Mouse (Mus musculus) adrenal gland, adult 18-20 months (tissue): Measurements from ENCODE around the gene Ildr2. TPM values are rescaled to one million over a fixed set of nuclear protein-coding genes. Genes with fewer than 3 reads are reported as not detected.

Experiments used
- DNase-seq, 2 experiments: peaks; one replicate each; pipeline ENCODE4 v3.0.0; 2021 to 2022; ENCODE audit warnings: low spot score in 2 of 2
- total RNA-seq, 2 experiments: library from RNA; stranded (reverse); gene quantifications; 1 replicate in 1 of 2; 2 replicates in 1 of 2; pipeline ENCODE4 v1.2.3; 2021

The Ildr2 gene
- total RNA-seq, 2 experiments from 2014 or later = 4.1 to 7.5 TPM

DNA sequence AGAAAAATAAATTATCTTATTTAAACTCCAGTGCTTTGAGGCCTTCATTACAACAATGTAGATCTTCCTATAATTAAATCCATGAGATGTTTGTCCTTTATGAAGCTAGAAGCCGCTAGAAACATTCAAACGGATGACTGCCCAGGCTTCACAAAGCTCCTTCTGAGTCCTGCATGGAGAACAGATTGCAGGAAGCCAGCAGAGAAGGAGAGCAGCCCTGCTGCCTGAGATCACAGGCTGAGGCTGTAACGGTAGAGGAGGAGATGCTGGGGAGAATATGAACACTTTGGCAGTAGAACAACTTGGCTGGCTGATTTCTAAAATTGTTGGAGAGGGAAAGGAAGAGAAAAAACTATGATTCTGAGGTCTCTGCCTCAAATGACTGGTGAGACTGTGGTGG lies 76.8 kb downstream of the Ildr2 start:
- DNase-seq = no peak

DNA sequence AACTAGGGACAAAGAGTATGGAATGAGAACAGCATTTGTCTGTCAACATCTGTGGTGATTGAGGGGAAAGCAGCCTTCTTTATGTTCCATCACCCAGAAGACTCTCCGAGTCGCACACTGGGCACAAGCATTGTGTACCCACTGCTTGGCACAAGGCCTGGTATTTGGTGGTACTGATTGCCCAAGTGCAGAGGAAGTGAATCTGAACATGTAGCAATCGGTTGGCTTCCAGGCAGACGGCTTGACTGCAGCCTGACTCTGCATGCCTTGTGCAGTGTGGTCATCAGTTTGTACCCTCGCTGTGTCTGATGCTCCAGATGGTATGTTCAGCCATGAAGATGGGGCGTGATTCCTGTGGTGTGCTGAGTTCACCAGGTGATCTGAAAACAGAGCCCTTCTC lies 85.2 kb downstream of the Ildr2 start:
- peak in 1 of 2 experiments; percentile 21 for DNase-seq

DNA sequence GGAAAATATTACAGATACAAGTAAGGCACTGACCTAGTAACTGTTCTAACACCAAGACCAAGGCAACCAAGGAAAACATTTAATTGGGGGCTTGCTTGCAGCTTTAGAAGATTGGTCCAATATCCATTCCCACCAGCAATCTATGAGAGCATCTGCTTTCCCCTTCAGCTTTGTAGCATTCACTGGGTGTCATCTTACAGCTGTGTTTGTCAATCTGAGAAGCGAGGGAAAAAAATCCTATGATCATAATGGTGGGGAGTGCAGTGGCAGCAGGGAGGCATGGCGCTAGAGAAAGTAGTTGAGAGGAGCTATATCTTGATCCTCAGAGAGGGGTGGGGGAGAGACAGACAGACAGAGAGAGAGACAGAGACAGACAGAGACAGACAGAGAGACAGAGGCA lies 88.1 kb downstream of the Ildr2 start:
- no peak for DNase-seq

DNA sequence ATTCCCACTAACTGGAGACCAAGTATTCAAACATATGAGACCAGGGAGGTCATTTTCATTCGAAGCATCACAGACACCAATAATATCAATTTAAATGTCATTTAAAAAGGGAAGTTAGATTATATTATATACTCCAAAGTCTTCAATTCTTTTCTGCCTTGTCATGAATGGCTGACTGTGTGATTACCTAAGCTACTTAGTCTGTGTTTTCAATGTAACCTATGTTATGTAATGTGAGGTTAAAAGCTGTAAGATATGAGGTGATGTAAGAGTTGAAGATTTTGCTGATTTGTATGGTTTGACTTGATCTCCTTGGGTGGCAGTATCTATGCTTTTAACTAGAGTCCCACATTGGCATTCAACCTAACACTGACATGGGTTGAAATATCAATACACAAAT lies 88.6 kb downstream of the Ildr2 start:
- DNase-seq = no peak

DNA sequence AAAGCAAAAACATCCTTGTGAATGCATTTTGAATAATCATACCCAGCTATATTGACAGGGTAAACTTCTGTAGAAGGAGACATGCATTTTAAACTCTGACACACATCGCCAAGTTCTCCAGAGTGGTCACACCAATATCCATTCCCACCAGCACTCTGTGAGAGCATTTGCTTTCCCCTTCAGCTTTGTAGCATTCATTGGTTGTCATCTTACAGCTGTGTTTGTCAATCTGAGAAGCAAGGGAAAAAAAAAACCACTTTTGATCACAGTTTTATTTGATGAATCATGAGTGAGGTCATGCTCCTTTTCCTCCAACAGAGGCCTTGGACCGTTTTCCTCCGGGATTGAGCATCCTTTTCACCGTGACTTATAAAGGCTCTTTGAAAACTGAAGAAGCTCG lies 89.6 kb downstream of the Ildr2 start:
- no peak for DNase-seq

DNA sequence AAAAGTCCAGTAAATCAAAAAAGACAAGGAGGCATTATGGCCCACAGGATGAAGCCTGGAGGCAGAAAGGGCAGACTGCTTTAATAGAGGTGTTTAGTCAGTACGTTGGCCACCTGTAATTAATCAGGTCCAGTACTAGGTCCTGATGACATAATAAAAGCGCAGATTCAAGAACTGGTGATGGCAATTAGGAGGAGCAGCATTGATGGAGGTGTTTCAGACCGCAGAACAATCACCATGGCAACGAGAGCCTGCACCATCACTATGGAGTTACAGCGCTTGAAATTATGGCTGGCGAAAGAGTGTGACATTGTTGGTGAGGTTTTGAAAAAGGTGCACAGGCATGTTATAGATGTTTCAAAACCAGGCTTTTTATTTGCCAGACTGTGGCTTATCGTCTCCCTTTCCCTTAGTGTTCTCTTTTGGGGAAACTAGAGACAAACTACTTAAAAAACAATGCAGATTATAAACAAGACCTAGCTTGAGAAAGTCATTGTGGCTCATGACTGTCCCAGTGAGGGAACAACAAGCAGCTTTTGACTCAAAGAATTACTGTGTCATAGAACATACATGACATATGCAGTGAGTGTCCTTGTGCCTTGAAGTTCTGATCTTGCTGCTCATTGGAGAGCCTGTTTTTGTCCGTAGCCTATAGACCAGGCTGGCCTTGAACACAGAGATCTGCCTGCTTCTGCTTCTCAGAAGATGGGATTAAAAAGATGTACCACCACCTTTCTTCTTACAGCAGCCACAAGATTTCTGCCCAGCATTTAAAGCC lies 90.5 kb downstream of the Ildr2 start:
- DNase-seq = no peak

DNA sequence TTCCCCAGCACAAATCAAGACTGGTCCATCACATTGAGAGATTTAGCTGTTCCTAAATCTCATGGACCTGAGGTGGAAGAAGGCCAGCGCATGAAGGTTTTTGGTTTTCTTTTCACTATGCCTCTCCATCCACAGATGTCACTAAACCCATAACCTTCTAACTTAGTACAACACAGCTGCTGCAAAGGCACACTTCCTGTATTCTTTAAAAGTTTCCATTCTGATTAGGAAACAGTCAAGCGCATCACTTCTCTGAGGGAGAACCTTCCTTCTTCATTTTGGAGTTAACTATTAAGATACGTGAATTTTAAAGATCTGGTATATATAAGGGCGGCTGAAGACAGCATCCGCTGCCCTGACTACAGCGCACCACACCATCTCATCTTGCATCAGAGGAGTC lies 91.7 kb downstream of the Ildr2 start:
- DNase-seq = no peak

DNA sequence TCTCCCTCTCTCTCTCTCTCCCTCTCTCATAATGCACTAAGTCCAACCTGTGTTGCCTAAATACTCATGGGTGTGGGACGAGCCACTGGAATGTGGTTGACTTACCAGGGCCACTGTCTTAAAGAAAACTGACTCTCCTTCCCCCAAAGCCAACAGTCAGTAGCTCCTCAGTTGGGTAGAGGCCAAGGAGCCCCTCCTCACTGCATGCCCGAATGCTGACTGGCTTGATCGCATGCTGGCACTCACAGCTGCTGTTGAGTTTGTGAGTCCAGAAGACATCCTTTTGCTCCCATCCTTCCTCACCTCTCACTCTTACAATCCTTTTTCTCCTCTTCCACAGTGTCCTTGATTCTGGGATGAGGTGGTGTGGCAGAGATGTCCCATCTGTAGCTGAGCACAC lies 93.0 kb downstream of the Ildr2 start:
- DNase-seq = no peak

DNA sequence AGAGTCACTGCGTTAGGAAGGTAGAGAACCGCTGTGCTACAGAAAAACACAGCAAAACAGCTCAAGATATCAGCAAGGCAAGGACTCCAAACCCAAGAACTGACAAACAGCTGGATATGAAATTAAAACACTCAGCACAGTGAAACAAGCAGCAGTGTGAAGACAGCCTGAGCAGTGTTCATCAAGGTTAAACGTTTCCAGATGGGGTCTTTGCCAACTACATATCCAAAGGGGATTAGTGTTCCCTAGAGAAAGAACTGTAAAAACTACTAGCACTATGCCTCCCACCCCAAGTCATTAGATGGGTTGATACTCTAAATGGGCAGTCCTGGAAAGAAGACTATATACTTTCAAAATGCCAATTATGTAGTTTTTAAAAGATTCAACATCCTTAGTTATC lies 95.4 kb downstream of the Ildr2 start:
- no peak for DNase-seq

DNA sequence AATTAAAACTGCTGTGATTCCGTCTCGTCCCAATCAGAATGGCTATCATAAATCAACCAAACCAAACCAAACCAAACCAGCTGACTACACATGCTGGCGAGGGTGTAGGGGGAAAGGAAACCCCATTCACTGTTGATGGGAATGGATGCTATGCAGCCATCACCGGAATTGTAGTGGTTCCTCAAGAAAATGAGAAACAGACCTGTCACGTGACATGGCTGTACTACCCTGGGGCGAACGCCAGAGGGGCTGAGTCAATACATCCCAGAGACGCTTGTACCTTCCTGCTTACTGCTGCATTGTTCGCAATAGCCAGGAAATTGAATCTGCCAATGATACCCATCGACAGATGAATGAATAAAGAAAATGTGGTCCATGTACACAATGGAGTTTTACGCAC lies 95.8 kb downstream of the Ildr2 start:
- no peak for DNase-seq

DNA sequence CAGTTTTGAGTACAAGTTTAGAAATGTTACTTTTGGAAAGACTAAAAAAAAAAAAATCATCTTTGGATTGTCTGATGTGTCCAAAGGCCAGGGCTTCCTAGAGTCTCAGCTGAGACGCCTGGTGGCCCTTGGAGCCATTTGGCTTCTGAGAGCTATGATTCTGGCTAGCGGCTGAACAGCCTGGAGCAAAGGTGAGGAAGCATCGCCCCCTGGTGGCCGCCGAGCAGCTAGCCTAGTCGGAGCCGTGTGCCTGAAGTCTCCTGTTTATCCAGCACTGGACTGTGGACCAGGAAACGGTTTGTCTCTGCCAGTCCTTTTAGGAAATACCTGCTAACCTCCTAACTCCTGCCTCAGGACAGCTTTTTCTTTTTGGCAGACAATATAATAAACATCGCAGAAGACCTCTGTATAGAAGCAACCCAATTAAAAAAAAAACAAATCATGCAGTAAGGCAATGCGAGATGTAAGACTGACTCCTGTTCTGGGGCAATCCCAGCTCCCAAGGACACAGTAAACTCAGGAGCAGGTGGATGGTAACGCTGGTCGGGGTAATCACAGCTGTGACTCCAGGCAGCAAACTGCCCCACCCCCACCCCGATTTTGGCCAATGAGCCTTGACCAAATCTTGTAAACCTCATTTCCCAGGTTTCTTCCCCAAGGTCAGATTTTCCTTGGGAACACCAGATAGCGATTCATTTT lies 106.4 kb downstream of the Ildr2 start:
- peak; percentile 87 to 89 for DNase-seq

DNA sequence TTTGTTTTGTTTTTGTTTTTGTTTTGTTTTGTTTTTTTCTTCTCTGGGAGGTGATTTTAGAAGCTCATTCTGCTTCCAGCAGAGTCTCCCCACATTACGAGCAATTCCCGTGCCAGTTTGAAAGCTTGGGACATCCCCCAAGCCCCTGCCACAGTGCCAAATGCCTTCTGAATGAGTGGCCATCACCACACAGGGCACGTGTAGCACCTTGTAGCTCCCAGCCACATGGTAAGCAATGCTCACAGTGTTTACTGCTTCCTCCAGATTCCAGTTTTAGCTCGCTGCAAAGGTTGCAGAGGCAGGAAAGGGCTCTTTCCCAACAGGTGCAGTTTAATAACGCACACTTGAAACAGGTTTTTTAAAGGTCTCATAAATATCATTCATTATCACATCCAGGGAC lies 107.0 kb downstream of the Ildr2 start:
- DNase-seq = no peak

DNA sequence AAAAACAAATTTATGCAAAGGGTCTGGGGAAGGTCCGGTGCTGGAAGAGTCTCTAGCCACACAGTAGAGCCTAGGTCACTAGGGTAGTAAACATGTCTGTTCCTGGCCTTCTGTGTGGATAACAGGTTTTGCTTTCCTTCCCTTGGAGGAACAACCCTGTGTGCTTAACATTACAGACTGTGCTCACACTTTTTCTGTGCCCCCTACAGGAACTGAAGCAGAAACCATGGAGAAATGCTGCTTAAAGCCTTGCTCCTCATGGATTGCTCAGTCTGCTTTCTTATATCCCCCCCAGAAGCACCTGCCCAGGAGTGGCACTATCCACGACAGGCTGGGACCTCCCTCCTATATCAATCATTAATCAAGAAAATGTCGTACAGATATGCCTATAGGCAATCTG lies 107.9 kb downstream of the Ildr2 start:
- no peak for DNase-seq

DNA sequence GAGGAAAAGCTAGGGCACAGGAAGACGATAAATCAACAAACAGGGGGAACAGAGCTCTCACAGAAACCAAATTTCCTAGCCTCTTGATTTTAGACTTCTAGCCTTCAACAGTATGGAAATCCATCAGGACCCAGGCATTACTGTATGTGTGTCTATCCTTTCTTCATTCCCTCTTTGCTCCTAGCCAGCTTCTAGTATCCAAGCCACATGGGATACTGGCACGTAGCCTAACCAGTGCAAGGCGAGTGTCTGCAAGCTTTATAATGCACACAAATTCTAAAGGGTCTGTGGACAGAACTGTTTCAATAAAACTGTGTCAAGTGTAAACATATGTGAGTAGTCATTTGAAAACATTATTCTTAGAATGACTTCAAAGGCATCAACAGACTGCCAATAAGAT lies 108.7 kb downstream of the Ildr2 start:
- DNase-seq = no peak

DNA sequence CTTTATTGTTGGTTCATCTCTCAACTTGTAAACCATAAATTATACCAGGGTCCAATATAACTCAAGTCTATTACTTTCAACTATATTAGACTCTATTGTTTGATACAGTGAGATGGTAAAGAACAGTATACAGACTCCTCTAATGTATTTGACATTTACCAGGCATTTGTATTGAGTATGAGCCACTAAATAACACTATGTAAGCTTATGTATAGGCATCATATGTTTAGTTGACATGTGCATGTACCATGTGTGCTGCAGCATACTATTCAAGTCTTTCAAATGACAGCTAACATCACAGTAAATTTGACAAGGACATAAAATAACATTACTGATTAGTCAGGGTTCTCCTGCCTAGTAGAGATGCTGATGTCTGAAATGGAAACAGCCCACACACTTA lies 109.2 kb downstream of the Ildr2 start:
- no peak for DNase-seq

Other genes with a start within 250 kb of the Ildr2 start
- gene Dusp27, start 126.2 kb upstream of the Ildr2 start, total RNA-seq = not detected
- under 1 TPM in 1 of 2 experiments, not detected in 1; 0.17 TPM for gene Gpa33, start 123.9 kb upstream of the Ildr2 start, total RNA-seq
- not detected for gene Mael, start 15.4 kb upstream of the Ildr2 start, total RNA-seq
- 10 to 100 TPM; 18.1 to 19.6 TPM for gene Tada1, start 125.0 kb downstream of the Ildr2 start, total RNA-seq
- gene Pogk, start 155.7 kb downstream of the Ildr2 start, total RNA-seq = 10 to 100 TPM; 40.7 to 40.9 TPM
- gene Gm4846, start 243.4 kb downstream of the Ildr2 start, total RNA-seq = under 1 TPM in 1 of 2 experiments, not detected in 1; 0.23 TPM